Mouse (Mus musculus) heart, adult 2 months (tissue): ENCODE data around the gene Luzp2.

Source experiments
- CTCF ChIP-seq: fragments of 200-600 bp; IDR thresholded peaks from 2 replicates; pipeline ENCODE4 v1.8.1; 2022; ENCODE audit warnings: antibody characterized with exemption, mild to moderate bottlenecking, moderate library complexity
- EP300 ChIP-seq: fragments of 200-500 bp; IDR thresholded peaks from 2 replicates; pipeline ENCODE4 v1.6.1; 2011; ENCODE audit warnings: low read depth, low read length, control low read depth; ENCODE audit not compliant: insufficient read depth
- POLR2A ChIP-seq: fragments of 200-500 bp; IDR thresholded peaks from 2 replicates; pipeline ENCODE4 v1.6.1; 2011; ENCODE audit warnings: mild to moderate bottlenecking, low read depth, low read length, control low read depth; ENCODE audit not compliant: insufficient read depth

- TF ChIP-seq POLR2A = no peak
- TF ChIP-seq CTCF = no peak
- TF ChIP-seq EP300 = no peak
These were observed at the start of gene Luzp2 for GRCm38 (mm10) chr7:54835372-54835851.
